Mouse (Mus musculus) kidney, embryonic 14.5 days (tissue): ENCODE measurements around the gene Ttll2. TPM values are rescaled to one million over a fixed set of nuclear protein-coding genes. Genes with fewer than 3 reads are reported as not detected.
"Not testable (repeated sequence)": the region's sequence is repeated elsewhere in the genome, so short reads cannot be mapped to it uniquely, and the experiment has no call there.

Experiments used
- ATAC-seq: fragments of 200-750 bp; cut with Nextera tagmentation; 2 replicates; pipeline ENCODE4 v1.8.0; 2017; ENCODE audit warnings: moderate number of reproducible peaks, mild to moderate bottlenecking, moderate TSS enrichment, moderate library complexity; ENCODE audit not compliant: low FRiP score, low TSS enrichment
- H3K27ac ChIP-seq: fragments of 300-500 bp; sonication (generic); 2 replicates; pipeline ENCODE4 v1.5.1; 2014; ENCODE audit warnings: low read depth, mild to moderate bottlenecking, low read length, moderate library complexity, mixed read lengths
- H3K27me3 ChIP-seq: fragments of 300-500 bp; sonication (generic); 2 replicates; pipeline ENCODE4 v1.6.1; 2014; ENCODE audit warnings: mild to moderate bottlenecking, low read length; ENCODE audit not compliant: control insufficient read depth, insufficient read depth
- H3K36me3 ChIP-seq: fragments of 300-500 bp; sonication (generic); 2 replicates; pipeline ENCODE4 v1.6.1; 2014; ENCODE audit warnings: low read length, mixed read lengths; ENCODE audit not compliant: control insufficient read depth, insufficient read depth
- H3K4me1 ChIP-seq: fragments of 300-500 bp; sonication (generic); 2 replicates; pipeline ENCODE4 v1.6.1; 2014; ENCODE audit warnings: low read length, mixed read lengths; ENCODE audit not compliant: control insufficient read depth, insufficient read depth
- H3K4me2 ChIP-seq: fragments of 300-500 bp; sonication (generic); replicated peaks from 2 replicates; pipeline ENCODE4 v1.6.1; 2014; ENCODE audit warnings: low read depth, mild to moderate bottlenecking, low read length
- H3K4me3 ChIP-seq: fragments of 300-500 bp; sonication (generic); 2 replicates; pipeline ENCODE4 v1.5.1; 2014; ENCODE audit warnings: mild to moderate bottlenecking, low read length
- H3K9ac ChIP-seq: fragments of 300-500 bp; sonication (generic); 2 replicates; pipeline ENCODE4 v1.6.1; 2014; ENCODE audit warnings: low read depth, mild to moderate bottlenecking, low read length, moderate library complexity
- H3K9me3 ChIP-seq: fragments of 300-500 bp; sonication (generic); 2 replicates; pipeline ENCODE4 v1.6.1; 2016; ENCODE audit warnings: low read length; ENCODE audit not compliant: control insufficient read depth
- WGBS: fragments of 180-500 bp; shearing (Covaris S2); extraction: QIAGEN DNeasy Blood & Tissue Kit; methylation state at CpG from one replicate; pipeline ENCODE4 v1.1.7; 2014; 5-methylcytosine and 5-hydroxymethylcytosine counted together
- polyA plus RNA-seq: library from polyadenylated mRNA; unstranded; fragments of >200 nt; fragmentation: Nextera tagmentation; extraction: Ambion mirVana; gene quantifications from 2 replicates; pipeline ENCODE4 v1.2.1, GENCODE M21; 2014

Gene Ttll2
- polyA plus RNA-seq, 1 experiment from 2014 or later = not detected

- H3K36me3 ChIP-seq, ATAC-seq, H3K4me3 ChIP-seq, H3K9me3 ChIP-seq, H3K27me3 ChIP-seq, H3K9ac ChIP-seq, H3K4me1 ChIP-seq, H3K27ac ChIP-seq, H3K4me2 ChIP-seq: not testable (repeated sequence)
- 76% methylated on average over 4 of the region's 6 CpGs for WGBS
Observed at GRCm38 (mm10) chr17:7369401-7369800, 16.9 kb upstream of the Ttll2 start.

GRCm38 (mm10) chr17:7366676-7367374, 14.3 kb upstream of the Ttll2 start:
- H3K4me3 ChIP-seq, H3K4me2 ChIP-seq, H3K27ac ChIP-seq, H3K9ac ChIP-seq, ATAC-seq, H3K4me1 ChIP-seq, H3K9me3 ChIP-seq, H3K27me3 ChIP-seq, H3K36me3 ChIP-seq: not testable (repeated sequence)
- WGBS = 44% methylated on average over 4 of the region's 7 CpGs

GRCm38 (mm10) chr17:7366265-7366664, 13.8 kb upstream of the Ttll2 start:
- not testable (repeated sequence) for H3K4me3 ChIP-seq, H3K4me2 ChIP-seq, H3K9me3 ChIP-seq, H3K4me1 ChIP-seq, H3K36me3 ChIP-seq, H3K9ac ChIP-seq, H3K27me3 ChIP-seq, ATAC-seq, H3K27ac ChIP-seq
- no CpG with 5 or more reads among the region's 1 CpGs for WGBS

GRCm38 (mm10) chr17:7365615-7366014, 13.1 kb upstream of the Ttll2 start:
- not testable (repeated sequence) for H3K36me3 ChIP-seq, H3K27me3 ChIP-seq, H3K9ac ChIP-seq, H3K4me2 ChIP-seq, H3K9me3 ChIP-seq, ATAC-seq, H3K4me3 ChIP-seq, H3K27ac ChIP-seq, H3K4me1 ChIP-seq
- WGBS = no CpG with 5 or more reads among the region's 3 CpGs

GRCm38 (mm10) chr17:7360749-7361465, 8.4 kb upstream of the Ttll2 start:
- H3K4me2 ChIP-seq, H3K4me3 ChIP-seq, H3K27me3 ChIP-seq, H3K9ac ChIP-seq, ATAC-seq, H3K4me1 ChIP-seq, H3K27ac ChIP-seq, H3K9me3 ChIP-seq, H3K36me3 ChIP-seq: not testable (repeated sequence)
- WGBS = 93% methylated on average over 9 of the region's 9 CpGs

- H3K27ac ChIP-seq, H3K36me3 ChIP-seq, H3K27me3 ChIP-seq, H3K4me1 ChIP-seq, H3K4me3 ChIP-seq, H3K9me3 ChIP-seq, H3K9ac ChIP-seq, H3K4me2 ChIP-seq, ATAC-seq: not testable (repeated sequence)
- 79% methylated on average over 4 of the region's 4 CpGs for WGBS
Observed at GRCm38 (mm10) chr17:7359806-7360205, 7.3 kb upstream of the Ttll2 start.

- H3K36me3 ChIP-seq, H3K4me2 ChIP-seq, H3K4me3 ChIP-seq, H3K27me3 ChIP-seq, H3K4me1 ChIP-seq, H3K9ac ChIP-seq, H3K27ac ChIP-seq, ATAC-seq, H3K9me3 ChIP-seq: not testable (repeated sequence)
- 88% methylated on average over 2 of the region's 3 CpGs for WGBS
Observed at GRCm38 (mm10) chr17:7348765-7349164, 3.7 kb downstream of the Ttll2 start.

GRCm38 (mm10) chr17:7337381-7337780, 15.1 kb downstream of the Ttll2 start:
- ATAC-seq, H3K4me2 ChIP-seq, H3K27ac ChIP-seq, H3K4me1 ChIP-seq, H3K27me3 ChIP-seq, H3K36me3 ChIP-seq, H3K9ac ChIP-seq, H3K4me3 ChIP-seq, H3K9me3 ChIP-seq: not testable (repeated sequence)
- WGBS = 62% methylated on average over 9 of the region's 9 CpGs

GRCm38 (mm10) chr17:7332745-7333144, 19.8 kb downstream of the Ttll2 start:
- not testable (repeated sequence) for ATAC-seq, H3K4me2 ChIP-seq, H3K4me1 ChIP-seq, H3K27me3 ChIP-seq, H3K9me3 ChIP-seq, H3K4me3 ChIP-seq, H3K9ac ChIP-seq, H3K36me3 ChIP-seq, H3K27ac ChIP-seq
- WGBS = 61% methylated on average over 3 of the region's 5 CpGs
